Mouse (Mus musculus): Measurements from ENCODE around the gene Grhl1. TPM values are rescaled to one million over a fixed set of nuclear protein-coding genes. Genes with fewer than 3 reads are reported as not detected.

Grhl1 gene
- polyA plus RNA-seq, 1 experiment from 2014 or later: 0.48 TPM

- Histone ChIP-seq H3K36me3 (no peaks in the 10 kb centered on the region), H3K9ac (replicated peaks) (no peak overlapping the region), H3K27me3 (no peaks in the 10 kb centered on the region), H3K9me3 (no peaks in the 10 kb centered on the region), H3K4me1 (replicated peaks) (peaks cover 10% of the 10 kb centered on the region), H3K27ac (no peak overlapping the region), H3K4me3 (replicated peaks) (no peak overlapping the region), H3K4me2 (replicated peaks) (no peak overlapping the region)
- no peak for ATAC-seq
- WGBS: 89% methylated on average over 6 of the region's 6 CpGs
Observed at GRCm38 (mm10) chr12:24597376-24597775, 25.3 kb downstream of the Grhl1 start.

GRCm38 (mm10) chr12:24599366-24599895 is 27.3 kb downstream of the Grhl1 start:
- H3K9me3 ChIP-seq: no peaks in the 10 kb centered on the region
- H3K27me3 ChIP-seq: no peaks in the 10 kb centered on the region
- H3K4me1 ChIP-seq (replicated peaks): no peaks in the 10 kb centered on the region
- WGBS: 57% methylated on average over 8 of the region's 8 CpGs
- H3K9ac ChIP-seq (replicated peaks): no peak overlapping the region
- no peak overlapping the region for H3K27ac ChIP-seq
- ATAC-seq: no peak
- no peak overlapping the region for H3K4me2 ChIP-seq (replicated peaks)
- H3K4me3 ChIP-seq (replicated peaks): no peak overlapping the region
- H3K36me3 ChIP-seq: no peaks in the 10 kb centered on the region

GRCm38 (mm10) chr12:24600074-24600473 is 28.0 kb downstream of the Grhl1 start:
- no peaks in the 10 kb centered on the region for H3K27me3 ChIP-seq
- ATAC-seq: no peak
- WGBS: 86% methylated on average over 7 of the region's 7 CpGs

GRCm38 (mm10) chr12:24600806-24601205 is 28.7 kb downstream of the Grhl1 start:
- H3K36me3 ChIP-seq: no peaks in the 10 kb centered on the region
- no peak overlapping the region for H3K9ac ChIP-seq (replicated peaks)
- no peak overlapping the region for H3K27ac ChIP-seq
- no peak overlapping the region for H3K4me2 ChIP-seq (replicated peaks)
- H3K27me3 ChIP-seq: no peaks in the 10 kb centered on the region
- H3K4me1 ChIP-seq (replicated peaks): no peaks in the 10 kb centered on the region
- no peak overlapping the region for H3K4me3 ChIP-seq (replicated peaks)
- peak; percentile 82 for ATAC-seq
- H3K9me3 ChIP-seq: no peaks in the 10 kb centered on the region
- 3% methylated on average over 9 of the region's 9 CpGs for WGBS

More at GRCm38 (mm10) chr12:24600074-24600473, 28.0 kb downstream of the Grhl1 start:
- no peaks in the 10 kb centered on the region for H3K9me3 ChIP-seq
- H3K27ac ChIP-seq: no peak overlapping the region
- H3K9ac ChIP-seq (replicated peaks): no peak overlapping the region
- no peak overlapping the region for H3K4me3 ChIP-seq (replicated peaks)
- H3K36me3 ChIP-seq: no peaks in the 10 kb centered on the region
- H3K4me1 ChIP-seq (replicated peaks): no peaks in the 10 kb centered on the region
- no peak overlapping the region for H3K4me2 ChIP-seq (replicated peaks)

- Histone ChIP-seq H3K4me1 (replicated peaks) (no peaks in the 10 kb centered on the region), H3K9me3 (no peaks in the 10 kb centered on the region), H3K9ac (replicated peaks) (no peak overlapping the region), H3K4me3 (replicated peaks) (no peak overlapping the region), H3K27ac (no peak overlapping the region), H3K36me3 (no peaks in the 10 kb centered on the region), H3K27me3 (no peaks in the 10 kb centered on the region), H3K4me2 (replicated peaks) (no peak overlapping the region)
- ATAC-seq: peak; percentile 68; the same call in 1 of the 2 replicates
- 52% methylated on average over 2 of the region's 2 CpGs for WGBS
Observed at GRCm38 (mm10) chr12:24603266-24603665, 31.2 kb downstream of the Grhl1 start.

GRCm38 (mm10) chr12:24606166-24606565 is 34.1 kb downstream of the Grhl1 start:
- Histone ChIP-seq H3K4me3 (replicated peaks) (no peak overlapping the region), H3K9ac (replicated peaks) (no peak overlapping the region), H3K4me2 (replicated peaks) (no peak overlapping the region), H3K27ac (no peak overlapping the region), H3K9me3 (no peaks in the 10 kb centered on the region), H3K27me3 (no peaks in the 10 kb centered on the region), H3K36me3 (no peaks in the 10 kb centered on the region), H3K4me1 (replicated peaks) (no peaks in the 10 kb centered on the region)
- ATAC-seq: no peak
- 68% methylated on average over 10 of the region's 10 CpGs for WGBS

- H3K27ac ChIP-seq: no peak overlapping the region
- no peaks in the 10 kb centered on the region for H3K27me3 ChIP-seq
- WGBS: 86% methylated on average over 6 of the region's 6 CpGs
- no peaks in the 10 kb centered on the region for H3K4me1 ChIP-seq (replicated peaks)
- no peak overlapping the region for H3K4me2 ChIP-seq (replicated peaks)
- no peaks in the 10 kb centered on the region for H3K36me3 ChIP-seq
- no peak for ATAC-seq
- H3K9me3 ChIP-seq: no peaks in the 10 kb centered on the region
- H3K9ac ChIP-seq (replicated peaks): no peak overlapping the region
- H3K4me3 ChIP-seq (replicated peaks): no peak overlapping the region
Observed at GRCm38 (mm10) chr12:24612591-24612990, 40.5 kb downstream of the Grhl1 start.

- no peak overlapping the region for H3K4me3 ChIP-seq (replicated peaks)
- H3K4me2 ChIP-seq (replicated peaks): no peak overlapping the region
- H3K27me3 ChIP-seq: no peaks in the 10 kb centered on the region
- 81% methylated on average over 17 of the region's 17 CpGs for WGBS
- H3K36me3 ChIP-seq: no peaks in the 10 kb centered on the region
- H3K9ac ChIP-seq (replicated peaks): no peak overlapping the region
- no peaks in the 10 kb centered on the region for H3K9me3 ChIP-seq
- H3K4me1 ChIP-seq (replicated peaks): no peaks in the 10 kb centered on the region
- no peak overlapping the region for H3K27ac ChIP-seq
- ATAC-seq: no peak
Observed at GRCm38 (mm10) chr12:24614452-24615075, 42.5 kb downstream of the Grhl1 start.

GRCm38 (mm10) chr12:24615140-24615539 is 43.1 kb downstream of the Grhl1 start:
- Histone ChIP-seq H3K27ac (no peak overlapping the region), H3K4me1 (replicated peaks) (no peaks in the 10 kb centered on the region), H3K4me2 (replicated peaks) (no peak overlapping the region), H3K36me3 (no peaks in the 10 kb centered on the region), H3K9me3 (no peaks in the 10 kb centered on the region), H3K9ac (replicated peaks) (no peak overlapping the region), H3K27me3 (no peaks in the 10 kb centered on the region), H3K4me3 (replicated peaks) (no peak overlapping the region)
- ATAC-seq: no peak
- WGBS: 85% methylated on average over 3 of the region's 3 CpGs

GRCm38 (mm10) chr12:24619436-24619835 is 47.4 kb downstream of the Grhl1 start:
- H3K27me3 ChIP-seq: no peaks in the 10 kb centered on the region
- H3K4me3 ChIP-seq (replicated peaks): no peak overlapping the region
- 87% methylated on average over 4 of the region's 4 CpGs for WGBS
- H3K4me1 ChIP-seq (replicated peaks): peaks cover 11% of the 10 kb centered on the region
- no peak overlapping the region for H3K4me2 ChIP-seq (replicated peaks)
- no peaks in the 10 kb centered on the region for H3K9me3 ChIP-seq
- no peak for ATAC-seq
- H3K36me3 ChIP-seq: no peaks in the 10 kb centered on the region
- H3K27ac ChIP-seq: no peak overlapping the region
- no peak overlapping the region for H3K9ac ChIP-seq (replicated peaks)

- no peak overlapping the region for H3K9ac ChIP-seq (replicated peaks)
- ATAC-seq: peak; percentile 66
- no peaks in the 10 kb centered on the region for H3K27me3 ChIP-seq
- H3K4me2 ChIP-seq (replicated peaks): no peak overlapping the region
- 56% methylated on average over 12 of the region's 12 CpGs for WGBS
- no peaks in the 10 kb centered on the region for H3K36me3 ChIP-seq
- H3K4me3 ChIP-seq (replicated peaks): no peak overlapping the region
- H3K27ac ChIP-seq: peak overlapping the region; percentile 47
- H3K4me1 ChIP-seq (replicated peaks): peaks cover 13% of the 10 kb centered on the region
- no peaks in the 10 kb centered on the region for H3K9me3 ChIP-seq
Observed at GRCm38 (mm10) chr12:24623486-24624251, 51.6 kb downstream of the Grhl1 start.

GRCm38 (mm10) chr12:24626401-24626800 is 54.3 kb downstream of the Grhl1 start:
- WGBS: 92% methylated on average over 5 of the region's 5 CpGs
- H3K36me3 ChIP-seq: no peaks in the 10 kb centered on the region
- no peaks in the 10 kb centered on the region for H3K27me3 ChIP-seq
- no peaks in the 10 kb centered on the region for H3K9me3 ChIP-seq
- no peak overlapping the region for H3K9ac ChIP-seq (replicated peaks)
- no peak overlapping the region for H3K27ac ChIP-seq
- H3K4me1 ChIP-seq (replicated peaks): peaks cover 13% of the 10 kb centered on the region
- no peak for ATAC-seq
- no peak overlapping the region for H3K4me3 ChIP-seq (replicated peaks)
- no peak overlapping the region for H3K4me2 ChIP-seq (replicated peaks)
